Mouse (Mus musculus): ENCODE results near the gene Fhdc1. TPM values are rescaled to one million over a fixed set of nuclear protein-coding genes. Genes with fewer than 3 reads are reported as not detected.

Gene Fhdc1
- polyA plus RNA-seq, 1 experiment: 5.2 TPM

GRCm38 (mm10) chr3:84435288-84436043, 44.8 kb downstream of the Fhdc1 start:
- no peak for DNase-seq (ENCODE audit: extremely low spot score in 1 of 2, low spot score in 1 of 2)

- DNase-seq (ENCODE audit: extremely low spot score in 1 of 2, low spot score in 1 of 2): no peak
These were observed 47.3 kb downstream of the Fhdc1 start for GRCm38 (mm10) chr3:84432797-84433445.

- DNase-seq (ENCODE audit: extremely low spot score in 1 of 2, low spot score in 1 of 2): no peak
These were observed 49.0 kb downstream of the Fhdc1 start for GRCm38 (mm10) chr3:84431257-84431656.

- DNase-seq (ENCODE audit: extremely low spot score in 1 of 2, low spot score in 1 of 2): no peak
These were observed 50.1 kb downstream of the Fhdc1 start for GRCm38 (mm10) chr3:84430152-84430551.

GRCm38 (mm10) chr3:84428994-84429725, 51.1 kb downstream of the Fhdc1 start:
- DNase-seq (ENCODE audit: extremely low spot score in 1 of 2, low spot score in 1 of 2): peak in 1 of 2 experiments; percentile 51

GRCm38 (mm10) chr3:84427779-84428178, 52.5 kb downstream of the Fhdc1 start:
- DNase-seq (ENCODE audit: extremely low spot score in 1 of 2, low spot score in 1 of 2): no peak

GRCm38 (mm10) chr3:84422340-84422739, 57.9 kb downstream of the Fhdc1 start:
- DNase-seq (ENCODE audit: extremely low spot score in 1 of 2, low spot score in 1 of 2): peak; percentile 27 to 61

- no peak for DNase-seq (ENCODE audit: extremely low spot score in 1 of 2, low spot score in 1 of 2)
These were observed 66.4 kb downstream of the Fhdc1 start for GRCm38 (mm10) chr3:84413868-84414267.

- DNase-seq (ENCODE audit: extremely low spot score in 1 of 2, low spot score in 1 of 2): no peak
These were observed 67.3 kb downstream of the Fhdc1 start for GRCm38 (mm10) chr3:84412920-84413319.

- no peak for DNase-seq (ENCODE audit: extremely low spot score in 1 of 2, low spot score in 1 of 2)
These were observed 70.8 kb downstream of the Fhdc1 start for GRCm38 (mm10) chr3:84409474-84409862.

- DNase-seq (ENCODE audit: extremely low spot score in 1 of 2, low spot score in 1 of 2): no peak
These were observed 71.3 kb downstream of the Fhdc1 start for GRCm38 (mm10) chr3:84408756-84409473.

- no peak for DNase-seq (ENCODE audit: extremely low spot score in 1 of 2, low spot score in 1 of 2)
These were observed 74.7 kb downstream of the Fhdc1 start for GRCm38 (mm10) chr3:84405523-84405922.

GRCm38 (mm10) chr3:84403389-84403788, 76.8 kb downstream of the Fhdc1 start:
- peak in 1 of 2 experiments; percentile 25 for DNase-seq (ENCODE audit: extremely low spot score in 1 of 2, low spot score in 1 of 2)

- DNase-seq (ENCODE audit: extremely low spot score in 1 of 2, low spot score in 1 of 2): no peak
These were observed 77.5 kb downstream of the Fhdc1 start for GRCm38 (mm10) chr3:84402716-84403115.

GRCm38 (mm10) chr3:84397976-84398375, 82.3 kb downstream of the Fhdc1 start:
- no peak for DNase-seq (ENCODE audit: extremely low spot score in 1 of 2, low spot score in 1 of 2)

GRCm38 (mm10) chr3:84396240-84396639, 84.0 kb downstream of the Fhdc1 start:
- DNase-seq (ENCODE audit: extremely low spot score in 1 of 2, low spot score in 1 of 2): no peak

GRCm38 (mm10) chr3:84395840-84396239, 84.4 kb downstream of the Fhdc1 start:
- no peak for DNase-seq (ENCODE audit: extremely low spot score in 1 of 2, low spot score in 1 of 2)

- no peak for DNase-seq (ENCODE audit: extremely low spot score in 1 of 2, low spot score in 1 of 2)
These were observed 85.3 kb downstream of the Fhdc1 start for GRCm38 (mm10) chr3:84394841-84395447.

Data from frontal cortex, adult 2 months (tissue).